Mouse (Mus musculus): ENCODE results near the gene Scyl1.
A peak's percentile ranks its signal among the peaks of the same experiment; 100 is the strongest.

The Scyl1 gene

GRCm38 (mm10) chr19:5740320-5741317 is 30.6 kb downstream of the Scyl1 start, which contains the start of gene Ltbp3:
TSS of gene Ltbp3 (plus strand) at chr19:5740904.
- peak; percentile 29 to 76 for DNase-seq

DNA sequence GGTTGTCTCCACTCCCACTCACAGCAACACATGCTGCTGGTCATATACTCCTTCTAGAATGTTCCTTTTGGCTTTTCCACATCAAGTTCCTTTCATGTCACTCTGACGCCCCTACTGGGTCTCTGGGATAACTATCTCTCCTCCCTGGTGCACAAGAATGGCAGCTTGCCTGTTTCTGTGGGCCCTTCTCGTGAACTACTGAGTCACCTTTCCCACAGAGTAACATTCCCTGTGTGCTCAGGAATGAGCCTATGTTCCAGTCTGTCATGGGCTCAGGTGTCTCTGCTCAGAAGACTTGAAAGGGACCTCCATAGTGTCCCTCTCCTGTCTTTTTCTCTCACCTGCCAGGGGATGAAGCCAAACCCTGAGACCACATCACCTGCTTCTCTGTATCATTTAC is 31.8 kb downstream of the Scyl1 start:
- DNase-seq: no peak

DNA sequence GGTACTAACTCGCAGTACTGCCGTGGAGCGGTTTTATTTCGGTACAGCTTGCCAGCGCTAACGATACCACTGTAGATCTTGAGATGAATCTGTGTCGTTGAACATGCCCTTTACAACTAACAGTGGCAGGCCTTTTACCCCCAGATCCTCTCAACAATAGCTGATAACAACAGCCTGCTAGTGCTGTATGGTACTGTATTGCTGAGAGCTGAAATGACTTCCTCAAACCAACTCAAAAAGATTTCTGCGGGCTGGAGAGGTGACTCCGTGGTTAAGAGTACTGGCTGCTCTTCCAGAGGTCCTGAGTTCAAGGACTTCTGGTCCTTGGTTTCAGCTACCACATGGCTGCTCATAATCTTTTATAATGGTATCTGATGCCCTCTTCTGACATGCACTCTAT is 36.9 kb downstream of the Scyl1 start:
- DNase-seq: no peak

- DNase-seq: peak; percentile 96 to 97
These were observed 39.8 kb downstream of the Scyl1 start for GRCm38 (mm10) chr19:5731264-5731978.

DNA sequence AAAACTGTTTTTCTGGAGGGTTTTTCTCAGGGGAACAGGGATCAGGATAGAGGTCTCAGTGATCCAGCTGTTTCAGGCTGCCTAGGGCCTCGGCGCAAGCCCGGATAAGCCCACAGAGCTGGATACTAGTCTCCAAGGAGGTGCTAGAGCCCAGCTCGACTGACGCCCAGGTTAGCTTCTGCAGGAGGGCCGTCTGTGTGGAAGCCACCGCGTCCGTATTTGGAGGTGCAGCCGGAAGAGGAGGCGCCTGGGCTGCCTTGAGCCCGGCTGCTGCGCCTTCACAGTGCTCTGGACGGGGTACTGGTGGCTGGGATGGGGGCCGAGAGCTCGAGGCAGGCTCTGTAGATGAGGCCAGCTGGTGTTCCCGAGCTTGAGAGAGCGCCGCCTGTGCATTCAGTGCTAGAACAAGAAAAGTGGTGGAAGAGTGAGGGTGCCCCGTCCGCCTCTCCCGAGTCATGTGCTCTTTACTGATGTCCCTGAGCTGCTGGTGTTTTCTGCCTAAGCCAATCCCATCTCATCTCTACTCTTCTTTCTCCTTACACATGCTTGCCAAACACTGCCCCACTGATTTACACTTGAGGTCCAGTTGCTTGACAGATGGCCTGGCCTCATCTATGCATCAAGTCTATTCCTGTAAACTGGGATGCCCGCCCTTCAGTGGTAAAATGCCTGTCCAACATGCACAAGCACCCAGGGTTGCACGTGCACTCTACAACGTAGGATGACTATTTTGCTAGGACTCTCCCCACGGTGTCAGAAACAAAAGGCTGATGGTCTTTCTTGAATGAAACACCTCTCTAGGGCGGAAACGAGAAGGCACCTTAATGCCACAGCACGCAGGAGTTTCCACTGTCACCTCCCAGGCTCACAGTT is 40.7 kb downstream of the Scyl1 start:
- peak; percentile 40 to 44 for DNase-seq

DNA sequence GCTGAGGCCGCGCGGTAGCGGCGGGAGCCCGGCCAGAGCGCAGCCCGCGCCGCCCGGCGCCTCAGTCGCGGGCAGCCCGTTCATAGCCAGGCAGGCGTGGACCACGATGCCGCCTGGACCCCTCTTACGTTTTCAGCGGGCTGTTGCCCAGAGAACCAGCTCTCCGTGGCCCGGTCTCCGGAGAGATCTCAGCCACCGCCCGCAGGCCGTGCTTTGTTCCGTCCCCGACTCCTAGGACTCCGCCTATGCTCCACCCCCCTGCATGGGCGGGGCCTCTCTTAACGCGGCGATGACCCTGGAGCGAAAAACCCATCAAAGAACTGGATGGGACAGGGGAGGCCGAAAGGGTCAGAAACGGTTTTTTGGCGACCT is 41.8 kb downstream of the Scyl1 start, which contains the start of gene Fam89b:
Gene Fam89b, minus strand, starts transcription at position 210 of the 372 bp plus-strand sequence.
- peak; percentile 95 for DNase-seq

- DNase-seq: peak; percentile 67 to 77
These were observed 42.4 kb downstream of the Scyl1 start for GRCm38 (mm10) chr19:5728631-5729443.

DNA sequence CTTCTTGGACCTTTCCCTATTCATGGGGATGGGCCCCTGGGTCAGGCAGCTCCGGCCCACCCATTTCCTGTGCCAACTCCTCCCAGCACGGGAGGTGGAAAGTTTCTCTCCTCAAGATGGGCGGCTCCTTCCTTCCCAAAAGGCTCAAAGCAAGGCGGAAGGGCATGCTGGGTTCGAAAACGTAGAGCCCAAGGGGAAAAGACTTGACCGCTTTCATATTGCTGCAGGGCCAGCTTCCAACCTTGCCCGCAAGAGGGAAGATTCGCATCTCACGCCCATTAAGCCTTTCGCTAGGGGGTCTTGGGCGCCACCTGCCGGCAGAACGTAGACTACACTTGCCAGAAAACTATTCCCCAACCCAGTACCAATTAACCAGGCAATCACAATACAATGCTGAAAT is 43.5 kb downstream of the Scyl1 start:
- DNase-seq: peak; percentile 87 to 93

- DNase-seq: no peak
These were observed 44.1 kb downstream of the Scyl1 start for GRCm38 (mm10) chr19:5726961-5727578.

- peak; percentile 86 to 88 for DNase-seq
These were observed 45.3 kb downstream of the Scyl1 start, which contains the start of gene Ehbp1l1 for GRCm38 (mm10) chr19:5725767-5726515. TSS of gene Ehbp1l1 (minus strand) at chr19:5726317.

DNA sequence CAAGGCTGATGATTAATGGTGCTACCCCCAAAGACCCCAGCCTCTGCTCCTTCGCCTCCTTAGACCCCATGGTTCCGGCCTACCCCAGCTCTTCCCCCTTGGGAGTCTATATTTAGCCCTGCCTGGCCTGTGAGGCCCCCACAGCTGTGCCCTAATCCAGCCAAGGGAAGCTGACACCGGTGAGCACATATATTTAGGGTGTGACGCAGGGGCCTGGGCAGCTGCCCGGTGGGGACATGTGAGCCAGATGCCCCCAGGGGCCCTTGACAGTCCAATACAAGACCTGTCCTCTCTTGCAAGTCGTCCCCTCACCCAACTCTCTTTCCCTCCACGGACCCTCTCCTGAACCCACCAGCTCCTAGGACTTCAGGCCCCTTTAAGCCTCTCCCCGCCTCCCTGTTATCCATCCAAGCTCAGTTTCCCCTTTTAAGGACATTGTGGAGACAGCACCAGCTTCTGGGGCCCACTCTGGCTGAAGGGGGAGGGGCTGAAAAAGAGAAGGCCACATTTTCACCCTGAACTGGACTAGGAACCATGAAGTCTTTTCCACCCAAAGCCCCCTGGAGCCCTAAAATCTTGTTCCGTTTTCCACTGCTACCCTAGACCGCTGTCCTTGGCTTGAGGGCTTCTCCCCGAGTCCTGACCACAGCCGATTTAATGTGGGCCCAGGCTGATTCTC is 46.1 kb downstream of the Scyl1 start:
- DNase-seq: peak in 1 of 2 experiments; percentile 59

DNA sequence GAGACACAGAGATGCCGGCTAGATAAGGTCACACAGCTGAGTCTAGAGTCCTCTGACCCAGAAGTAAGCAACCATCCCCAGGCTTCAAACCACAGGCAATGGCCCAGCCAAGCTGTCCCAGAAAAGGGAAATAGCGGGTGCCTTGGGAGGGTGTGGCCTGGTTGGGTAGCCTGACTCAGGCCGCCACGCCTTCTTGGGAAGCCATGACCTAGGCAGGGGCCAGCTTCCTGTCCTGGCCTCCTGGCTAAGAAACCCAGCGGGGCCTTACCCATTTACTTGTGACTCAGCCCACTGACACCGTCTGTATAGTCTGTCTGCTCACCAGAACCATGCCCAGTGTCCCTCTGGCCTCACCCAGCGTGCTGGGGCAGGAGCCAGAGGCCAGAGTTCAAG is 46.7 kb downstream of the Scyl1 start:
- DNase-seq: peak; percentile 78 to 88

- no peak for DNase-seq
These were observed 47.2 kb downstream of the Scyl1 start for GRCm38 (mm10) chr19:5723934-5724548.

DNA sequence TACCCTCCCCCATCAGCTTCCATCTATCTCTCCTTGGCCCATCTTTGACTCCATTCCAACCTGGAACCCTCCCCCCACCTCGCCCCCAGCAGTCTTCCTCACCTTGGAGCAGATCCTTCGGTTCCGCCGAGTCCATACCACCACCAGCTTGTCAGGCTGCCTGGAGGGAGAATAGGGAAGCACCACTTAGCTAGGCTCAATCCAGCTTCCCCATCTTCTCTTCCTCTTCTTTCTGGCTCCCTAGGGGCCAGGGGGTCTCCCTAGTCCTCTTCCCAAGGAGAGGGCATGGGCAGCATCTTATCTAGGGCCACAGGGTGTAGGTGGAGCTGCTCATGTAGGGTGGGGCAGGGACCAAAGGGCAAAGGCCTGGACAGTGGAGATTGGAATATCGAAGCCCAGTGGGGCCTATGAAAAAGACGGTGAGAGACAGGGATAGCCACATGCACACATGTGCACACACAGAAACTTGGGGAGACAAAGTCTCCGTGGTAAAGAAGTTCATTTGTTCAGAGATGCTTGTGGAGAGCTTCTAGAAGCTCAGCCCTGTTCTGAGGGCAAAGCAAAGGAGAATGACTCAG is 48.3 kb downstream of the Scyl1 start:
- DNase-seq: no peak

DNA sequence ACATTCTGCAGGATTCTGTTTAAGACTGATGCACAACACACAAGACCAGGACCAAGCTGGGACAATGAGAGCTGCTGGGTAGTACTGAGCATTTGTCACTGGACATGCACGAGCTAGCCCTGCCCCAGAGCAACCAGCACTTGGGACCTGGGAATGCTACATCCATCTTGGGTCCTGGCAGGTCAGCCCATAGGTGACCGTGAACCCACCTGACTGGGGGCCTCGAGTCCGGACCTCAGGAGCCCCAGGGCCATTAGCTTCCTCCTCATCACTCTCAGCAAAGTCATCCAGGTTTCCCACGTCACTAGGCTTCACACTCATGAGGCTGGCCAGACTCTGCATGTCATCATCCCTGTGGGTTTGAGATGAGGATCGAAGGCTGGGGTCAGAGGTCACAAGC is 50.0 kb downstream of the Scyl1 start:
- no peak for DNase-seq

DNA sequence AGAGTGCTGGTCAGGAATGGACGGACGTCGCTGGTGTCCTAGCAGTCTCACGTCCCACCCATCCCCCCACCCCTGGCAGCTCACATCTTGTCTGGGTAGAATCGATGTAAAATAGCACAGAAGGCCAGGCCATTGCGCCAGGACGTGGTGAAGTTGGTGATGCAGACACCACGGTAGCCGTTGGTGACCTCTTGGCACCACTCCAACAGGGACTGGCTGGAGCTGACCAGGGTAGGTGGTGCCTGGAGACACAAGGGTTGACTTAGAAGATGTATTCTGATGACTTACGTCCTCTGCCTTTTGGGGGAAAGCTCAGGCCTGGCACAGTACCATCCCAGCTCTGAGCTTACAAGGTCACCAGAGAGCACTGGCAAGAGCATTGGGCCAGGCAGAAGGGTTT is 54.3 kb downstream of the Scyl1 start:
- peak in 1 of 2 experiments; percentile 50 for DNase-seq

- peak; percentile 59 to 60 for DNase-seq
These were observed 55.2 kb downstream of the Scyl1 start for GRCm38 (mm10) chr19:5715793-5716688.

DNA sequence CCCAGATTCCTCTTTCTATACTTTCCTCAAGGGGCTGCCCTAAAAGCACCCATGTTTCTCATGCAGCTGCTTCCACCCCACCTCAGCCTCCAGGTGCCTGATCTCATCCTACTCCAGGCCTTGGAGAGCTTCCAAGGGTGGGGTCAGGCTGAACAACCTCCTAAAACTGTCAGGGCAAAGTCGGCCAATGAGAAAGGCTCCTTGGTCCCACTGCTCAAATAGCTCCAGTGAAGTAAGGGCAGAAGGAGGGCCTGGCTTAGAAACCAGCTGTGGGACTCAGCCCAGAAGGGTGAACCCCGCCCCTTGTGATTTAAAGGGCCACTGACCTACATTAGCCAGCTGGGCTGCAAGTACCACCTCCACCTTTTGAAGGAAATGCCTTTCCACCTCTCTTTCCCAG is 57.5 kb downstream of the Scyl1 start:
- peak; percentile 81 to 91 for DNase-seq
